Mouse (Mus musculus): ENCODE measurements around the gene Ntn5.

Gene Ntn5

DNA sequence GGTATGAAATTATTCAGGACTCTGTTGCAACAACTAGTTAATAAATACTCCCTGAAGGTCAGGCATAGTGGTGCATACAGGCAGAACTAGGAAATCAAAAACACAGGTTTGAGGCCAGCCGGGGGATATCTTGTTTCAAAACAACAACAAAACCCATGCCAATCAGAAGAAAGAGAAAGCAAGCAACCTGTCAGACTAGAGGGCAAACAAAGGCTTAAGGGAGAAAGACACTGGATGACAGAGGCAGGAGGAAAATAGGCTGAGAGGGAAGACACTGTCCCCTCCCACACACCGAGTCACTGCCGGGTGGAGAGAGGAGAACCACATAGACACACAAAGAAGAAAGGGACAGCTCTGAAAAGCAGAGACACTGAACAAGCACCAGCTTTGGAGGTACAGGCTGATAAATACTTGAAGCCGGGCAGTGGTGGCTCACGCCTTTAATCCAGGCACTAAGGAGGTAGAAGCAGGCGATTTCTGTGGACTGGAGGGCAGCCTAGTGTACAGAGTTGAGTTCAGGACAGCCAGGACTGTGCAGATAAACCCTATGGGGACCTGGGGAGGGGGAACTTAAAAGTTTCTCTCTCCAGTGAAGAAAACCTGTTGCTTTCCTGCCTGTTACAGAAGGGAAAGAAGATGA is 30.2 kb downstream of the Ntn5 start:
- no peak for DNase-seq

DNA sequence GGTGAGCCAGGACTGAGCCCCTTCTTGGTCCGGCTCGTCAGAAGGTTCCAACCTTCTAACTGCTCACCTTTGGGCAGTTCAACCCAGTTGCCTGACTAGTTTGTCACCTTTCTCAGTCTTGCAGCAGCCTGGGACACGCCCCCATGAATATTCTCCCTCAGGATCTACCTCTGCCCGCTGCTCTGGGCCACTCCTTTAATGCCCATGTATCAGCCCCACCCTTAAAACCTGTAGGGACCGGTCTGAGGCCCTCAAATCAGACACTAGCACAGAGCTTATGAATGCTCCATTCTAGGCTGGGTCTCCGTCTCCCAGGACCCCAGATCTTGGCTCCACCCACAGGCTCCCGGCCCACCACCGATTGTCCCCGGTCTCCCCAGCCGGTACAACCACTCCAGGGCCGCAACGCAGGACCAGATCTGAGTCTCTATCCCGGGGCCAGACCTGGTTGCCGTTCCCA is 30.8 kb downstream of the Ntn5 start:
- no peak for DNase-seq

DNA sequence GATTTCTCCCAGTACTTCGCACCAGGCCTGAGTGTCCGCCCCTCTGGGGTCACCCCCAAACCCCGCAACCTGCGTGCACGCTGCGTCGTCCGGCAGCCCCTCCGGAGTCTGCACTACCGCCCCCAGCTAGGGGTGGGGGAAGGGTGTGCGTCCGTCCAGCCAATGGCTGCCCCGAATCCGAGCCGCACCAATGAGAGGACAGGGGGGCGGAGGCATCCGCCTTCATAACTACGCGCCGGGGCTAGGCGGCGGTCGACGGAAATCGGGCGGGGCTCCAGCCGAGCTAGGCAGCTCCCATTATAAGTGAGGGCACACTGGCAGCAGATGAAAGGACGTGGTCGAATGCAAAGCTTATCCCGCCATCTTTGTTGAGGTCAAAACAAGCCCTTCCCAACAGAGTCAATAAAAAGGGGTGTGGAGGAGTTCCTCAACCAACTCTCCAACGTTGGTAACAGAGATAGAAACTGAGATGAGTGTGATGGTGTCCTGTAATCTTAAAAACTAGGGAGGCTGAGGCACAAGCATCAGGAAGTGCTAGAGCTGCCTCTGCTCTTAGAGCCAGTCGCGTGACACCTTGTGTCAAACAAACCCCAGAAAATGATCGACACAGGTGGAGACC is 31.4 kb downstream of the Ntn5 start, which contains the start of gene Rpl18:
TSS of gene Rpl18 (plus strand) at position 368 of the 619 bp plus-strand sequence.
- peak; percentile 99 for DNase-seq

DNA sequence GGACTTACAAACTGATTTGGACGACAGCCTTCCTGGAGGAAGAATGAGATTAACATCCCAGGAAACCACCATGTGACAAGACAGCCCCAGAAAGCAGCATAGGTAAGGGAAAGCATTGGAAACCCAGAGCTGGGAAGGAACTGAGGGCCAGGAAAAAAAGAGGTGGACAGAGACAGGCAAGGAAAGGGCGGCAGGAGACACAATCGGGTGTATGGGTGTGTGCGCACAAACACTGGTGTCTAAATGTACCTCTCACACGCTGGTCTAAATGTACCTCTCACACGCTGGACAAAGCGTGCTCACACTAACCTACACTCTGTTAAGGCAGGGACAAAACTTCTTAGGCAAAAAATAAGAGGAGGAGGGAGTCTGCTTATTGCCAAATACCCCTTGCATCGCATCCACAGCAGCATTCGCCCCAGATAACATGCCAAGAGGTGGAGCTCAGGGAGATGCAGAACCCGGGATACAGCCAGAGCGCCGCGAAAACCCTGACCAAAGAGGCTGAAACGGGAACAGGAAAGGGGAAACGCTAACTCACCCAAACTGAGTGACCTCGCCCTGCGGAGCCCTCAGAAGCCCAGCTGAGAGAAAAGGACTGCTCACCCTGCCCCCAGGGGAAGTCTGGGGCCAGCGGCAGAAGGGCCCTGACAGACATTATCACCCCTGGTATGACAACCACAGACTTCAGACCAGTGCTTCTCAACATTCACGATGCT is 32.1 kb downstream of the Ntn5 start:
- DNase-seq = no peak

DNA sequence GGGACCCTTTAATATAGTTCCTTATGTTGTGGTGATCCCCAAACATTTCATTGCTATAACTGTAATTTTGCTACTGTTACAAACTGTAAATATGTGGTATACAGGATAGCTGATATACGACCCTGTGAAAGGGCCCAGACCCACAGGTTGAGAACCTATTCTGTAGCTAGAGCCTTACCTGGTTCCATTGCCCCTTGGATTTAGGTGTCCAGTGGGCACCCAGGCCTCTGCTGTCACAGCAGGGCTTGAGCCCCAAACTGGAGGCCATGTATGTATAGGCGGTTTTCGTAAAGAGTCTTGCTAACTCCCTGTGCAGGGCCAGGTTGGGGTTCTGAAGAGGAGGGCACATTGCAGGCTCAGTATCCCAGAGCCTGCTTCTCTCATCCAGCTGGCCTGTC is 32.6 kb downstream of the Ntn5 start:
- no peak for DNase-seq

DNA sequence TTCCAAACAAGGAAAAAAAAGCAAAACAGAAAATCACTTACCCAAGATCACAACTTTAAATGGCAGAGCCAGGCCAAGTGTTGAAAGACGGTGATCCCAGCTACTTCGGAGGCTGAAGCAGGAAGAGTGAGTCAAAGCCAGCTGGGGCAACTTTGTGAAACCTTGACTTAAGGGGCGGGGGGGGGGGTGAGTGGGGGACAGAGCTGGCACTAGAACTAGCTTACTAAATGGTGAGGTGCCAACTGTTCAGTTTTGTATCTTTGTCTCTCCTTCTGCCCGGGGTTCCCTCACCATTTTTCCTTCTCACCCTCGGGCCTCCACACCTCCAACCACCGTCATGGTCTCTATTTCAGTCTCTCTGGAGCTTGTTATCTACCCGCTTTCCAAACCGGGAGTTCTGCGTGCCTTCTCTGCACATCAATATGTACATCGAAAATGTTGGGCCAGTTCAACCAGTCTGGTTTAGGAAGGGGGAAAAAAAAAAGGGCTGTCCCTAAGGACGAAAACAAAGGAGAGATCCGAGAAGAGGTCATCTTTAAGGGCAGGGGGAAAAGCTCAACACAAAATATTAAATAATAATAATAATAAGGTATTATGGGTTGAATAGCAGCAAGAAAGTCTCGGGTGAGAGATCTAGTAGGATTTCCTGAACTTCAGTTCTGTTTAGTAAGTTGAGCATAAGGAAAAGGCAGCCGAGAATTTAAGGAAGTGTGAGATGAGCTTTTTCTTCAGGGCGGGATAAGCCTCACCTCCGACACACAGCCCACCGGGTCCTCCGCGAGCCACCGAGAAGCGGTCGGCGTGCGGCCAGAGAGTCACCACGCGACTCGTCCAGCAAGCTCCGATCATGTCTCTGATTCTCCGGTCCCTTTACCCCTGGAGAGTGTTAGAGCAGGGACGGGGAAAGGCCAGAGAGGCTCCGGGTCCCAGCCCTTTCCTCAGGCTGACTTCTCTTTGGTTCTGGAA is 33.4 kb downstream of the Ntn5 start:
- no peak for DNase-seq

DNA sequence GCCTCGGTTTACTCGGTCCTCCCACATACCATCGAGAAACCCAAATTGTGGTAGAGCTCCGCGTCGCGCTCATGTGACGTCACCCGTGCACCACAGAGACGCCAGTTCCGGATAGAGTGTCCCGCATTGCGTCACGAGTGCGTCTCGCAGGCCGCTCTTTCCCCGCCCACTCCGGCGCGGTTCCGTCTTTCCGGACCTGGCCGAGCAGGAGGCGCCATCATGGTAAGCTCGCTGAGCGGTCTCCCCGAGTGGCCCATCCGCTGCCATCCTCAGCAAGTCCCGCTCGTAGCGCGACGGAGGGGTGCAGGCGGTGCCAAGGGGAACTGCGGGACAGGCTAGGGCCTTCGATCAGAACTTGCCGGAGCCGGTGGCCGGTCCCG is 34.1 kb downstream of the Ntn5 start, which contains the start of gene Sphk2:
TSS of gene Sphk2 (minus strand) at position 85 of the 380 bp plus-strand sequence.
- peak; percentile 97 for DNase-seq

DNA sequence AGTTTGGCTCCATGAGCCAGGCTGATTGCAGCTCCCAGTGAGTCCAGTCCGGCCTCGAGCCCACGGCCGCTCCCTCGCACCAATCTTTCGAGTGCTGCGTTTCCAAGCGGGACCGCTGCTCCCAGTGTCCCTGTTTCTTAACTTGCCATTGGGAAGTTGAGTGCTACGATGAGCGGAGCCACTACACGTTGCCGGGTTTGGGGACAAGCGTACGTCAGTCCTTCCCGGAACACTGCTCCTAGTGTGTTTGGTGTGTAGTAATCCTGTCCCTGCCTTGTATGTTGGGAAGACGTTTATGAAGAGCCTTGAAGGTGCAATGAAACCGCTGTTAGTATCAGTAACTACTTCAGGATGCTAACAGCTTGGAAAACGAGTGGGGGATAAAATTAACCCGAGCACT is 34.5 kb downstream of the Ntn5 start:
- DNase-seq = no peak

DNA sequence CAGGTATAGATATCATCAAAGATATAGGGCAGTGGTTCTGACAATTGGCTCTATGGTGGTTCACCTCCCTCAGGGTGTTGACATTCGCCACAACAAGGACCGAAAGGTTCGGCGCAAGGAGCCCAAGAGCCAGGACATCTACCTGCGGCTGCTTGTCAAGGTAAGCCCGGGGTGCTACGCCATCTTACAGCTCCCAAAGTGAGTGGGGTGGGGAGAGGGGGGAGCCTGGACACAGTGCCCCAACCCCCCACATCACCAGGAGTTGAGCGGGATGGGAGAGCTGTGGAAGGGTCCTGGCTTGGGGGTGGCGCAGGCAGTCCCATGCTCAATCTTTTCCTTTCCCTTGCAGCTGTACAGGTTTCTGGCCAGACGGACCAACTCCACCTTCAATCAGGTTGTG is 35.4 kb downstream of the Ntn5 start:
- no peak for DNase-seq

DNA sequence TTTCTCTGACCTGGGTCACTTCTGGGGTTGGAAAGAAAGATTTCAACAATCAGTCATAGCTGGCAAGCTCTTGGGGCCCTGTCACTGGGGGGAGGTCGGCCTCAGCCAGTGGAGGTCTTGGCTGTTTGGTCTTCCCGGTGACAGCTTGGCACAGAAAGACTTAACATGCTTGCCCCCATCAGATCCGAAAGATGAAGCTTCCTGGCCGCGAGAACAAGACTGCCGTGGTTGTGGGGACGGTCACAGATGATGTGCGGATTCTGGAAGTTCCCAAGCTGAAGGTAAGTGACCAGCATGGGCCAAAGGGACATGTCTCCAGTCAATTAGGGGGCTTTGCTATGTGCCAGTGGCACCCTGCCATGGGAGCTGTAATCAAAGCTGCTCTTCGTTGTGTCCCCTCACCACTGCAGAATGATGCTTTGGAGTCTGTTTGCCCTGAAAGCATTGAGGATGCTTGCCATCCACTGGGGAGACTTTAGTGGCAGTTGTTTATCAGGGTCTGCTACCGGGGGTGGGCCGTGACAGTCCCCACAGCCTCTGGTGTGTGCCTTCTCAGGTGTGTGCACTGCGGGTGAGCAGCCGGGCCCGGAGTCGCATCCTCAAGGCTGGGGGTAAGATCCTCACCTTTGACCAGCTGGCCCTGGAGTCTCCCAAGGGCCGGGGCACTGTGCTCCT is 36.1 kb downstream of the Ntn5 start:
- DNase-seq = no peak

DNA sequence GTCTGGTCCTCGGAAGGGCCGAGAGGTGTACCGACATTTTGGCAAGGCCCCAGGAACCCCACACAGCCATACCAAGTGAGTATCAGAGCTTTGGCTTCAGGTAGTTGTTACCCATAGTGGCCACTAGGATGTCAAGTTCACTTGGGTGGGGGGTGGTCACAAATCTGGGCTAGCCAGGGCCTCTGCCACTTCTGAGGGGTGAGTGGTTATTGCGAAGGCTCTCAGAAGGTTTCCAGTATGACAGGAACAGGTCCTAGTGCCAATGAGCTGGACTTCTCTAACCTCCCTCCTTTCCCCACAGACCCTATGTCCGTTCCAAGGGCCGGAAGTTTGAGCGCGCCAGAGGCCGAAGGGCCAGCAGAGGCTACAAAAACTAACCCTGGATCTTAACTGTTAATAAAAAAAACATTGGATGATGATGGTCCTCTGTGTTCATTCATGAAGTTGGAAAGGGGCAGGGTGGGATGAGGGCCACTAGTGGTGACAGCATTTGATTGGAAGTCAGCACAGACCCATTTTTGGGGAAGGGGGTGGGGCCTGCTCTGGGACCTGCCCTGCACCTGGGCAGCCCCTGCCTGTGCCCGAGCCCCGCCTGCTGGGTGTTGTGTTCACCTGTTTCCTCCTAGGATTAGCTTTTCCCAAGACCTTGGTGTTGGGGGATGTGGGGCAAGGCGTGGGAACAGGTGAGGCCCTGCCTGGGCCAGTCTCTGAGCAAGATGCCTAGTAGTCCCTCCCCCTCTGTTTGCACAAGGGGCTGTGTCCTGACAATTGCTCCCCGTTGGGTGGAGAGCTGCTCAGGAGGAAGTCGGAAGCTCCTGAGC is 36.8 kb downstream of the Ntn5 start, which contains the start of gene Fam83e:
TSS of gene Fam83e (plus strand) at position 800 of the 821 bp plus-strand sequence.
- no peak for DNase-seq

DNA sequence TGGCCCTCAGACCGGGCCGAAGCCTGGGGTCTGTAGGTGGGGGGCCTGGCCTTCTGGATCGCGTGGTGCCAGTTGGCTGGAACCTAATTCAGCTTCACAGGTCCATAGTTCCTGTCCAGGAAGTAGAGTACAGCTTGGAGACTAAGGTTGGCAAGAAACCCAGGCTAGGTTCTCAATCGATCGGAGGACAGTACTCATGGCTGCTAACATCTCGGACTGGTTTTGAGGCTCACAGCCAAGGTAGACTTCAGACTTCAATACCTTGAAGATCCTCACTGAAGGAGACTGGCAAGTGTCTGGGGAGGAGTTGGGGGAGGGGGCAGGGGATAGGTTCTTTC is 37.4 kb downstream of the Ntn5 start:
- no peak for DNase-seq

DNA sequence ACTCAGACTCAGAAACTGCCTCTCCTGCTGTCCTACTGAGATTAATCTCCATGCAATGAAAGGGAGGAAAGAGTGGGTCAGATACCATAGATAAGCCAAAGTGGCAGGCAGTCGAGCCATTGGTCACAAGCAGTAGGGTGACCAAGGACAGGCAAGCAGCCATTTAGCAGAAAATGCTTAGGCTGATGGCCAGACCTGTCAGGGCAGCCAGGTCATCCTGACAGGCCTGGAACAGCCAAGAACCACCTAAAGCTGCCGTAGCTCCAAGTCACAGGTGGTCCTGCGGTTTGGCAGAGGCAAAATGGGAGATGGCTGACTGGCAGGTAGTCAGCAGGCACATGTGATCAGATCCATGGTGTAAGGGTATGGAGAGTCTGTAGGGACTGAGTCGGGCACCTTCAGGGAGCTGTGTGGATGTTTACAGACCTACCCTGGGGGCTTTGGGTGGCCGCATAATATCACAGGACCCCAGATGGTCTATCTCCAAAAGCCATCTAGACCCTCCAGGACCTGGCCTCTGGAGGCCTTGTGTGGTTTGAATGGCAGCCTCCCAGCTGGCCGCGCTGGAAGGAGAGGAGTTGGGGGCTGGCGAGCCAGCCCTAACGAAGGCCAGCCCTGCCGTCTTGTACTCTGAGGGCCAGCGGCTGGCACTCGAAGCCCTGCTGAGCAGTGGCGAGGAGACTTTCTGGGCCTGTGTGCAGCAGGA is 38.0 kb downstream of the Ntn5 start:
- DNase-seq = no peak

DNA sequence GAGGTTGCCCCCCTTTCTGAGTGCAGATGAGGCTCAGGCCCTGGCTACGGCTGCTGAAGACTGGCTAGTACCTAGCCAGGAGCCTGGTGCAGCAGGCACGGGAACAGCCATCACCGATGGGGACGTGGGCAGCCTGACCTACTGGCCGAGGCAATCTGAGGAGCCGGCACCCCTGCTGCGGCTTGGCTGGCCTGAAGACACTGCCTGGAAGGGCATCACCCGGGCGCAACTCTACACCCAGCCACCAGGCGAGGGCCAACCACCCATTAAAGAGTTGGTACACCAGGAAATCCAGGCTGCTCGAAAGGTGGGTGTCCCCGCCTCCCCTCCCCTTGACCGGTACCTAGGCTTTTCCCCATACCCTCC is 38.5 kb downstream of the Ntn5 start:
- DNase-seq = no peak

DNA sequence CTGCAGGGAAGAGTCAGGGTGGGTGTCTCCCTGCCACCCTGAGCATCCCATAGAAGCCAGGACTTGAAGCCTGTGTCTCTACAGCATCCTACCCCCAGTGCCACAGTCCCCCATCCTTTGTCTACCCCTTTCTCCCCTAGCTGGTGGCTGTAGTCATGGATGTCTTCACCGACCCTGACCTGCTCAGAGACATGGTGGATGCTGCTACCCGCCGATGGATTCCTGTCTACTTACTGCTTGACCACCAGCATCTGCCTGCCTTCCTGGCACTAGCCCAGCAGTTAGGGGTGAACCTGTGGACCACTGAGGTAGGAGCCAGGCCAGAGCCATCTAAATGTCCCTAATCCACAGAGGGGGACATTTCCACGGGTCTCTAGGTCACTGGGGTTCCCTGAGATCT is 39.5 kb downstream of the Ntn5 start:
- no peak for DNase-seq

DNA sequence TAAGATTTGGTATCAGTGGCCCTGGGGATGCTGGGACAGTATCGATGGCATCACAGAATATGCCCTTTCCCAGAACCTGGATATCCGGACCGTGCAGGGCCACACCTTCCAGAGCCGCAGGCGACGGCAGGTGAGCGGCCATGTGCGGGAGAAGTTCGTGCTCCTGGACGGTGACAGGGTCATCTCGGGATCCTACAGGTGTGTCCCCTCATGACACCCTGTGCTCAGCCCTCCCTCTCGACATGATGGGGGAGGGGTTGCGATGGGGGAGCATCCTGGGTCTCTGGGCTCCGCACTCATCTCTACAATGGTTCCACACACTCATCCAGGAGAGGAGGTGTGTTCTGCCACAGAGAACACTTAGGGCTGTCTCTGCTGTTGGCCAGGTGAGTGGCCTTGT is 40.0 kb downstream of the Ntn5 start:
- no peak for DNase-seq

DNA sequence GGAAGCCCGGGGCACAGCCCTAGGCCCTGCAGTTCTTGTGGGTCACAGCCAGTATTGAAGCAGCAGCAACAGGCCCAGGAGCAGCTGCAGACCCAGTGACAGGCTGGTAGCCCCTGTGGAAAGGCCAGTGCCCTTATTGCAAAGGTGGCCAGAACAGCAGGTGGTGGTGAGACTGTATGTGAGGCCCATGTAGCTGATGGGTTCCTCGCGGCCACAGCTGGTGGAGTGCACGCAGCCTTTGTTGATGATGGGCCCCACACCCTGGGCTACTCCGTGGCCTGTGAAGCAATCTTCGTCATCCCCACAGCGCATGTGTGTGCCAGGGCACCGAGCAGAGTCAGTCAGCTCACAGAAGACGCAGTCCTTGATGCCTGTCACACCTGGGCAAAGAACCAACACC is 41.3 kb downstream of the Ntn5 start:
- no peak for DNase-seq

DNA sequence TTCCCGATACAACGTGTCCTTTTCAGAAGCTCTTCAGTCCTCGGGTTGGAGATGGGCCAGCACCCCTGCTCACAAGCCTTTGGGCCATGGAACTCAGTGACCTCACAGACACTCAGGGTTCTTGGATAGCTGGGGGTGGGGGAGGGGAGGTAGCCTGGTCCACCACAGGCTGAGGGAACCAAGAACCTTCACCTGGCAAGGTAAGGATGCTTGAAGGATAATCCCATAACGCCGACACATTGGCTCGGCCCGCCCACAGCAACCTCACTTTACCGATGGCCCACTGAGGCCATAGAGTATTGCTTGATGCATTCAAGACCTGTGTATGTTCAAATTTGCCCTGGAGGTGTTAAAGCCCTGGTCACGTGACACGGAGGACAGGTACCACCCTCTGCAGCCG is 41.9 kb downstream of the Ntn5 start, which contains the start of gene Spaca4:
TSS of gene Spaca4 (minus strand) at position 101 of the 400 bp plus-strand sequence.
- no peak for DNase-seq

DNA sequence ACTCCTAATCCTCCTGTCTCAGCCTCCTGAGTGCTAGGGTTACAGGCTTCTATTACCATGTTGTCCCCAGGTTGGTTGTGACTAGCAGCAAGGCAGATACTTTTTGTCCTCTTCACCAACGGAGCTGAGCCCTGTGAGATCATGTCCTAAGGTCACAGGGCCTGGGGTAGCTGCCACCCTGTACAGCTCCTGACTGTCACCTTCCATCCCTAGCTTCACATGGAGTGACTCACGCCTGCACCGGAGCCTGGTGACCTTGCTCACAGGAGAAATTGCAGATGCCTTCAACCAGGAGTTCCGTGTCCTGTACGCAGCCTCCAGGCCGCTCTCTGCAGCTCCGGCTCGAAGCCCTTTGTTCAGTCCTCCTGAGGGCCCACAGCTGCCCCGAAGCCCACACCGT is 42.6 kb downstream of the Ntn5 start:
- no peak for DNase-seq

DNA sequence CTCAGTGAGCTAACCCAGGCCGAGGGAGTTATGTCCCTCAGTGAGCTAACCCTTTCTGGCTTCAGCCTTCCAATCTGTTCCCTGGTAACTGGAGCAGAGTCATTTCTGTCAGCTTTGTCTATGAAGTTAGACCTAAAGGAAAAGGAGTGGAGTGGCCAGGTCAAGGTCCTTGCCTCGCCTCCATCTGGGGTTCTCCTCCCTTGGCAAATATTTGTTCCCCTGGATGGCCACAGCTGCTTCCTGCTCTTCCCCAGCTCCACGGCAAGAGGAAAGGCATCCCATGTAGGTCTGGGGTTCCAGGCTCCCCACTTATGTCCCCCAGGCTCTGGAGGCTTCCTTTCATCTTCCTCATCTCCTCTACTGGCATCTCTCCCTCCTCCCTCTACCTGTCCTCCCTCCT is 43.8 kb downstream of the Ntn5 start:
- DNase-seq = no peak
